Mouse (Mus musculus) thymus, postnatal 14 days (tissue): ENCODE measurements at regions not wholly inside any gene's neighbourhood (a gene's known extent, or its start where the extent isn't known, plus 50 kb on each side); places are given as distances from the start of the nearest gene placed in this dataset.

Source experiments
- DNase-seq: peaks from one replicate; pipeline ENCODE4 v3.0.0; 2021

DNA sequence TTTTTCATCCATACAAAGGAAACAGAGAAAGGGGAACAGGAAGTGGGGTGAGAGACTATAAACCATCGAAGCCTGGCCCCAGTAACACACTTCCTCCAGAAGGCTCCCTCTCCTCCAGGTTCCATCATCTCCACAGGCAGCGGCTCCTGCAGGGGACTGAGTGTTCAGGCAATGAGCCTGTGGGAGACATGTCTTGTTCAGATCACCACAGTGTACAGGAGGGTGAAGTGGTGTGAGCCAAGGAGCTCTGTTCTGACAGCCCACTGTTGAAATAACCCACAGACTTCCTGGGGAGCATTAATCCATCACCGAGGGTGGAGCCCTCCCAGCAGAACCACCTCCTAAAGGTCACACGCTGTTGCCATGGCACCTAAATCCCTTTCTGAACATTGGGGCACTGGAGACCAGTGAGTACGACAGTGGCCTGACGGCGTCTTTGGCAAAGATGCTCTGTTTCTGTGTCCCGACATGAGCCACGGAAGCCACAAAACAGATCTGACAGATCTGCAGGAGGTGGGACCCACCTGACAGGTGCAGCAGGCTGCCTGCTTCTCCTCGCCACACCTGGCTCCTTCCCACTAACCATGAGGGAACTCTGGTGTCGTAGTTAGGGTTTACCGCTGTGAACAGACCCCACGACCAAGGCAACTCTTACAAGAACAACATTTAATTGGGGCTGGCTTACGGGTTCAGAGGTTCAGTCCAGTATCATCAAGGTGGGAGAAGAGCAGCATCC is 60.9 kb downstream of the Psmg1 start:
- DNase-seq, result peak; percentile 69

GRCm38 (mm10) chr16:95928290-95929260 is 62.2 kb downstream of the Psmg1 start:
- no peak for DNase-seq

DNA sequence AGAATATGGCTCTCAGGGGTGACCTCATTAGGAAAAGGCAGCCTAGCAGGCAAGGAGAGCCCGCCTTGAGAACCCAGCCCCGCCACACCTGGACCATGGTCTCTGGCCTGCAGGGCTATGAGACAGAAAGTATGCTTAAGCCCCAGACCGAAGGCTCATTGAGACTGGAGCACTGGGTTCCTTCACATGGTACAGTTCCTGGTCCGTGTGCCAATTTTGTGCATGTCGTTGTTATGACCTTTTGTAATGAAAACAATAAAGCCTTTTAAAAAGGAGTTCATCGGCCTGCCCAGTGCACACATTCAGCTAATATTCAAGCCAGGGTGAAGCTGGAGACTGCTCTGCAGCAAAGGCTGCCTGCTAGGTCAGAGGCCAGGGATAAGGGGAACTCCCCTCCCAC is 64.2 kb downstream of the Psmg1 start:
- DNase-seq, result no peak

DNA sequence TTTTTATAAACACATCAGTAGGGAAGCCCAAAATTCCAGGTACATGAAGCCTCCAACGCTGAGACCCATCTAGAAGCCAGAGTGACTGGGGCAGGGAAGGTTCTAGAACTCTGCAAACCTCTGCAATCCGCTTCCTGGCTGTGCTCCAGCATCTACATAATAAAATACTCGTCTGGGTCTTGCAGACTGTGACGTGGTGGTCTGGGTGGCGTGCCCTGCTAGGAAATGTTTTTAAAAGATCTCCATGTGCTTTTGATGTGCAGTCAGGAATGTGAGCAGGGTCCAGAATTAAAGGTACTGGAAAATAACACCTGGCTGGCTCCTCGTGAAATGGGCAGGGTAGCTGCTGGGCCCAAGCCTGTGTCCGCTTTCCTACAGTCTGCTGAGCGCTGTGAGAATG is 66.0 kb downstream of the Psmg1 start:
- DNase-seq, result no peak

DNA sequence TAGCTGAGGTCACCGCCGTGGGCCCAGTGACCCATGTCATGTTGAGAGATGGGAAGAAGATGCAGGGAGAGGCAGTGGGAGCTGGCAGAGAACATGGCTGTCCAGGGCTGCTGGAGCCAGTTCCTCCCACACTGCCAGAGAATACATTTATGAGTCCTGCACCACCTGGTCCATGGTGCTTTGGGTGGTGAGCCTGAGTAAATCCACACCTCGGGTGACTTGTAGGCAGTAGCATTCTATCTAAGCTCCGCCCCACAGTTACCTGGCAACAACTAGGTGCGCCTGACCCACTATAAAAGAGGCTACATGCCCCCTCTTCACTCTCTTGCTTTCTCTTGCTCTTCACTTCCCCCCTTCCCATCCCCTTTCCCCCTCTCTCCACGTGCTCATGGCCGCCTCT is 66.8 kb downstream of the Psmg1 start:
- DNase-seq, result no peak

- no peak for DNase-seq
Measured at GRCm38 (mm10) chr16:95922369-95922934, 68.3 kb downstream of the Psmg1 start.

DNA sequence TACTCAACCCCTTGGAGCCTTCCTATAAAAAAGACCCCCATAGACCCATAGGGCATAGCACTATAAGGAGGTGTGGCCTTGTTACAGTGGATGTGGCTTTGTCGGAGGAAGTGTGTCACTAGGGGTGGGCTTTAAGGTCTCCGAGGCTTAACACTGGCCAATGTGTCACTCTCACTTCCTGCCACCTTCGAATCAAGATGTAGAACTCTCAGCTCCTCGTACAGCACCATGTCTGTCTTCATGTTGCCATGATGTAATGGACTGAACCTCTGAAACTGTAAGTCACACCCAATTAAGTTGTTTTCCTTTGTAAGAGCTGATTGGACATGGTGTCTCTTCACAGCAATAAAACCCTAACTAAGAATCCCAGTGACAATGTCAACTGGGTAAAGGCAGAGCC is 69.6 kb downstream of the Psmg1 start:
- DNase-seq, result no peak

- DNase-seq, result no peak
Measured at GRCm38 (mm10) chr16:95918651-95919425, 71.9 kb downstream of the Psmg1 start.

GRCm38 (mm10) chr16:95917635-95918407 is 72.9 kb downstream of the Psmg1 start:
- DNase-seq, result peak; percentile 65

GRCm38 (mm10) chr16:95913879-95914278 is 76.9 kb downstream of the Psmg1 start:
- no peak for DNase-seq

DNA sequence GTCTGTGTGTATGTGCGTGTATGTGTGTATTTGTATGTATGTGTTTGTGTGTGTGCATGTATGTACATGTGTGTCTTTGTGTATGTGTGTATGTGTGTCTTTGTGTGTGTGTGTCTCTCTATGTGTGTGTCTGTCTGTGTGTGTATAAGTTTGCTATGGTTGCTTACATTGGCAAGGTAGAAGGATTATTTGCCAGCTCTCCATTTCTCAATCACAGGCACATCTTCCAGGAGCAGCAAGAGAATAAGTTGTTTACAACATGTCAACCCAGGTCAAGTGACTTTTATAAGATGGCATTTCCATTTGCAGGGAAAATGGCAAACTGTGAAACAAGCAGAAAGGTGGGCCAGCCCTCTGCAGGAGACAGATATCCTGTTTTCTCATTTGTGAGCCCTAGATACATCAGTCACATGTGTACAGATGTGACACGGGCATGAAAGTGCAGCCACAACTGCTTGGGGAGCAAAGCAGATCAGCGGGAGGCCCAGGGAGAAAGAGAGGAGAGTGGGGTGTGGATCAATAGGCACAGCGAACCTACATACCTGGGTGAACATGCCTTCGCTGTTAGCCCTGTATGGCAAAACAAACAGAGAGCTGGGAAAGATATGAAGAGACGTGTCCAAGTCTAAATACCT is 86.1 kb downstream of the Psmg1 start:
- peak; percentile 61 for DNase-seq

DNA sequence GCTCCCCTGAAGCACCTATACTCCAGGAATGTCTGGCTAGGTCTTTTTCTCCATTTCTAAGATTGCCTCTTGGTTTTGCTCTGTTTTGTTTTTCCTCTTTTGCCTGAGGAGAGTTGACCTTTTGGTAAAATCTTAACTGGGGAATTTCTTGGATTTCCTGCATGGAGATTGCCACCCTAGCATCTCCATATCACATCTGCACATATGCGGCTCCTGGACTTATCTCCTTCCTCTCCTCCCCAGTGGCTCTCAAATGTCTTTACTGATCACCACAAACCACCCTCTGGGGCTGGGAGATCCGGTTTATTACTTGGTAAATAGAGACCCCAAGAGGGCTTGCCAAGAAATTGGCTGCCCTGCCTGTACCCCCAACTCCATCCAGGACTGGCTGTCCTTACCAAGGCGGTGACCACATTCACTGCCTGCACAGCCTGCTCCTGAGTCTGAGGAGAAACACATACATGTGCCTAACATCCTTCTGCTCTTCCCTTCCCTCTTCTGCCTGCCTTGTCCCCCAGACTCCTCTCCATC is 87.3 kb downstream of the Psmg1 start:
- peak; percentile 61 for DNase-seq

DNA sequence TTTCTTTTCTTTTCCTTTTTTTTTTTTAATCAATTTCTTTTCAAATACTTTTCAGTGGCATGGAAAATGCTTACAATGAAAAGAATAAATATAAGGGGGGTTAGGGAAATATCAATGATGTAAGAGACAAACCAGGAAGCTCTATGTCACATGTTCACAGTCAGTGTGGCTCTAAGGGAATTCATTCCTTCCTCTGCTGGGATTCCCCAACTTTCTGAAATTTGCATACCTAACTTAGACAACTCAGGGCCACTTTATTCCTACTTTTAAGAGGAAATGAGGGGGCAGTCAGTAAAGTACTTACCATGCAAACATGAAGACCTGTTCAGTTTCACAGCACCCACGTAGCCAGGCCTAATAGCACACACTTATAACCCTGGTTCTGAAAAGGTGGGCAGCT is 88.6 kb downstream of the Psmg1 start:
- DNase-seq, result no peak

GRCm38 (mm10) chr16:95901388-95901787 is 89.4 kb downstream of the Psmg1 start:
- no peak for DNase-seq

GRCm38 (mm10) chr16:95900181-95900580 is 90.6 kb downstream of the Psmg1 start:
- DNase-seq, result peak; percentile 86

- DNase-seq, result no peak
Measured at GRCm38 (mm10) chr16:95899672-95900071, 91.1 kb downstream of the Psmg1 start.

GRCm38 (mm10) chr16:95897843-95898242 is 92.9 kb downstream of the Psmg1 start:
- no peak for DNase-seq

DNA sequence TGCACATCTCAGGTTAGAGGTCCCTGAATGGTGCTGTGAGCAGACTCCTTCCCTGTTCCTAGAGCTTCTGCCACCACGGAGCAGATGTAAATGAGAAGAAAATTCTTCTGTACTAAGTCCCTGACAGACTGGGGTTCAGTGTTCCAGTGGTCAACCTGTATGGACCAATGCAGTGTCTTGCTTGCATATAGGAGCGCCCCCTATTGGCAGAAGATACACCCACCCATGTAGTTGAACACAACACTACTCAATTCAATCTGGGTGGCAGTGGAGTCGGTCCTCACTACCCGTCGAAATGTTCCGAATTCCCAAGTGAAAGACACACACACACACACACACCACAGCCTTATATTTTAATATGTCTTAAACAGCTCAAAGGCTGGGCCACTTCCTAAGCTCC is 94.6 kb downstream of the Psmg1 start:
- no peak for DNase-seq

DNA sequence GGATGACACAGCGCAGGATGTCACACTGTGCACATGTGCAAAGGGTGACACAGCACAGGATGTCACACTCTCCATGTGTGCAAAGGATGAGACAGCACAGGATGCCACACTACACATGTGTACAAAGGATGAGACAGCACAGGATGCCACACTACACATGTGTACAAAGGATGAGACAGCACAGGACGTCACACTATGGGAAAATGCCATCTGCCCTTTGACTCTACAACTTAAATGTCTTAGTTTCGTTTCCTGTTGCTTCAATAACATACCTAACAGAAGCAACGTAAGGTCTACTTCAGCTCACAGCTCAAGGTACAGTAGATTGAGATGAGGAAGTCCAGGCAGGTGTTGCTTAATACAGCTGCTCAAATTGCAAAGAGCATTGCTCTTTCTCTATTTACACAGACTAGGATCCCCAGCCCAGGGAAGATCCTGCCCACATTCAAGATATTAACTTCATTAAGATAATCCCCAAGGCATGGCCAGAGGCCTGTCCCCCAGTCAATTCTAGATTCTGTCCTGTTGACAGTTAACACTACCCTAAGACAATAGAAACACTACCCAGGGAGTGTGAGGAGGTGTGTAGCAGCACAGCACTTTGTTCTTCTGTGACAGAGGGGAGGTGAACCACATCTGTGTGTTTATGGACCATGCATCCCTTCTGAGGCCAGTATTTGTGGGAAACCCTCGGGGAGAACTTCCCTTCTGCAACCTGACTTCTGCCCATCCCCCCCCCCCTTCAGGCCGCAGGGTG is 97.0 kb downstream of the Psmg1 start:
- DNase-seq, result peak; percentile 59

DNA sequence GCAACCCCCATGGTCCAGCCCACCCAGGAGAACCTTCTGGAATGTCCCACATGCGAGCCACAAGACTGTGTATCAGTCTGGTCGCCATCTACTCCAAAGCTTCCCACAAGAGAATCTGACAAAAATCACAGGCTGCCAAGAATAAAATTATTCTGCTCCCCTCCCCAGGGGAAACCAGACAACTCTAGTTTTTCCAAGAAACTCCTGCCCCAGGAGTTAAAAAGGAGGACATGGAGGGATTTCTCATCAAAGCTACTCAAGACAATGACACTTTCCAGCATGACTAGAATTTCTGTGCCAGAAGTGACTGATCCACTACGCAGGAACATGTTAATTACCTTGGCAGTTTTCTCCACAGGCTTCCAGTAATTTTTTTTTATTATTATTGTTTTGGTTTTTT is 98.4 kb downstream of the Psmg1 start:
- DNase-seq, result no peak

- peak; percentile 56 for DNase-seq
Measured at GRCm38 (mm10) chr16:95886131-95886530, 104.6 kb downstream of the Psmg1 start.
